Mouse (Mus musculus) granulocyte monocyte progenitor cell, adult 5-6 weeks (primary cell): ENCODE measurements around the gene Fgf5. TPM values are rescaled to one million over a fixed set of nuclear protein-coding genes. Genes with fewer than 3 reads are reported as not detected.

Source experiments
- ATAC-seq: replicated peaks from 2 replicates; pipeline ENCODE4 v1.8.0; 2016; ENCODE audit warnings: mild to moderate bottlenecking, moderate TSS enrichment, inconsistent platforms; ENCODE audit not compliant: poor library complexity, severe bottlenecking
- total RNA-seq, 2 experiments: library from RNA; stranded (forward) in 1 of 2; stranded (reverse) in 1 of 2; fragments of 200-712, 200-1000 nt in 1 of 2; fragments of >200 nt in 1 of 2; fragmentation: Nextera tagmentation in 1 of 2; gene quantifications; 2 replicates each; pipeline ENCODE4 v1.2.3; 2014 to 2017

Fgf5 gene
- total RNA-seq (2014; fragmentation: Nextera tagmentation) (not detected in 2 replicates), total RNA-seq (2017) (not detected in 2 replicates)

GRCm38 (mm10) chr5:98253838-98254821 is at the start of gene Fgf5:
Gene Fgf5, plus strand, starts transcription at chr5:98254184.
- ATAC-seq, result peak; percentile 52

- no peak for ATAC-seq
These were observed 41.5 kb upstream of the Fgf5 start for GRCm38 (mm10) chr5:98212501-98212900.

GRCm38 (mm10) chr5:98221956-98222355 is 32.0 kb upstream of the Fgf5 start:
- ATAC-seq, result no peak

GRCm38 (mm10) chr5:98226710-98227109 is 27.3 kb upstream of the Fgf5 start:
- no peak for ATAC-seq

GRCm38 (mm10) chr5:98229456-98229855 is 24.5 kb upstream of the Fgf5 start:
- no peak for ATAC-seq

GRCm38 (mm10) chr5:98238466-98238865 is 15.5 kb upstream of the Fgf5 start:
- no peak for ATAC-seq

GRCm38 (mm10) chr5:98241322-98241829 is 12.6 kb upstream of the Fgf5 start:
- no peak for ATAC-seq

GRCm38 (mm10) chr5:98245303-98245702 is 8.7 kb upstream of the Fgf5 start:
- ATAC-seq, result no peak

GRCm38 (mm10) chr5:98245976-98246375 is 8.0 kb upstream of the Fgf5 start:
- no peak for ATAC-seq

GRCm38 (mm10) chr5:98246826-98247225 is 7.2 kb upstream of the Fgf5 start:
- no peak for ATAC-seq

GRCm38 (mm10) chr5:98247516-98247915 is 6.5 kb upstream of the Fgf5 start:
- no peak for ATAC-seq

GRCm38 (mm10) chr5:98253147-98253546 is 837 bp upstream of the Fgf5 start:
- no peak for ATAC-seq

- ATAC-seq, result no peak
These were observed 1.2 kb downstream of the Fgf5 start for GRCm38 (mm10) chr5:98255176-98255575.

- no peak for ATAC-seq
These were observed 1.9 kb downstream of the Fgf5 start for GRCm38 (mm10) chr5:98255760-98256490.

GRCm38 (mm10) chr5:98275318-98275818 is 21.4 kb downstream of the Fgf5 start:
- ATAC-seq, result no peak

GRCm38 (mm10) chr5:98281993-98282392 is 28.0 kb downstream of the Fgf5 start:
- no peak for ATAC-seq

- no peak for ATAC-seq
These were observed 29.9 kb downstream of the Fgf5 start for GRCm38 (mm10) chr5:98283696-98284478.

GRCm38 (mm10) chr5:98290642-98291041 is 36.7 kb downstream of the Fgf5 start:
- ATAC-seq, result no peak

GRCm38 (mm10) chr5:98292388-98293048 is 38.5 kb downstream of the Fgf5 start:
- ATAC-seq, result no peak
